Mouse (Mus musculus): ENCODE measurements around the gene Cdc20b. TPM values are rescaled to one million over a fixed set of nuclear protein-coding genes. Genes with fewer than 3 reads are reported as not detected.

Gene Cdc20b
- polyA plus RNA-seq (2017; shearing (Covaris generic)) = not detected

GRCm38 (mm10) chr13:113034950-113035421, at the start of gene Cdc20b:
Gene Cdc20b (plus strand): TSS chr13:113035111.

GRCm38 (mm10) chr13:112987532-112987943, 47.4 kb upstream of the Cdc20b start, which contains the start of gene Ccno:
Gene Ccno (plus strand): TSS chr13:112987802.

GRCm38 (mm10) chr13:112993531-112994152, 41.3 kb upstream of the Cdc20b start, which contains the start of gene Mcidas:
Gene Mcidas (plus strand): TSS chr13:112993845.

GRCm38 (mm10) chr13:113046211-113046883, 11.4 kb downstream of the Cdc20b start, which contains the start of gene Gpx8:
Gene Gpx8 (minus strand): TSS chr13:113046410.

GRCm38 (mm10) chr13:113100879-113101278, 66.0 kb downstream of the Cdc20b start, which contains the start of gene Gzma:
Gene Gzma (minus strand): TSS chr13:113100981.

Other genes with a start within 250 kb of the Cdc20b start
- 1 to 10 TPM; 2.4 to 4.9 TPM for gene Plpp1, start 234.3 kb upstream of the Cdc20b start, polyA plus RNA-seq (2017; shearing (Covaris generic))
- gene Mtrex, start 107.7 kb upstream of the Cdc20b start, polyA plus RNA-seq (2017; shearing (Covaris generic)) = 10 to 100 TPM; 74.0 to 78.6 TPM
- 10 to 100 TPM; 32.2 to 34.8 TPM for gene Dhx29, start 107.7 kb upstream of the Cdc20b start, polyA plus RNA-seq (2017; shearing (Covaris generic))
- gene Ccno, start 47.3 kb upstream of the Cdc20b start, polyA plus RNA-seq (2017; shearing (Covaris generic)) = under 1 TPM; 0.11 to 0.44 TPM
- 1 to 10 TPM in 1 of 2 experiments, not detected in 1; 1.3 TPM for gene Mcidas, start 41.3 kb upstream of the Cdc20b start, polyA plus RNA-seq (2017; shearing (Covaris generic))
- under 1 TPM in 1 of 2 experiments, not detected in 1; 0.27 TPM for gene Gpx8, start 11.3 kb downstream of the Cdc20b start, polyA plus RNA-seq (2017; shearing (Covaris generic))
- gene Gzma, start 65.9 kb downstream of the Cdc20b start, polyA plus RNA-seq (2017; shearing (Covaris generic)) = 1 to 10 TPM in 1 of 2 experiments, under 1 TPM in 1; 0.24 to 1.2 TPM
- under 1 TPM; 0.17 to 0.54 TPM for gene Esm1, start 174.5 kb downstream of the Cdc20b start, polyA plus RNA-seq (2017; shearing (Covaris generic))
- gene Gzmk, start 190.8 kb downstream of the Cdc20b start, polyA plus RNA-seq (2017; shearing (Covaris generic)) = 1 to 10 TPM; 1.5 to 3.3 TPM